Mouse (Mus musculus) embryonic fibroblast, embryonic 13.5 days (primary cell): ENCODE data around the gene Gm364.

Source experiments
- CTCF ChIP-seq: IDR thresholded peaks from 2 replicates; pipeline ENCODE4 v1.5.1; 2011; ENCODE audit warnings: mild to moderate bottlenecking, control low read depth, low read length, moderate library complexity, borderline replicate concordance; ENCODE audit not compliant: insufficient read depth
- POLR2A ChIP-seq: IDR thresholded peaks from 2 replicates; pipeline ENCODE4 v1.6.1; 2011; ENCODE audit warnings: low read depth, mild to moderate bottlenecking, control low read depth, low read length, moderate library complexity

- TF ChIP-seq POLR2A (no peak), CTCF (no peak)
Observed at GRCm38 (mm10) chrX:57359316-57359715, 49.6 kb upstream of the Gm364 start.
